Mouse (Mus musculus): ENCODE results near the gene Gm13212. TPM values are rescaled to one million over a fixed set of nuclear protein-coding genes. Genes with fewer than 3 reads are reported as not detected.
"Not testable (repeated sequence)": the region's sequence is repeated elsewhere in the genome, so short reads cannot be mapped to it uniquely, and the experiment has no call there.

The Gm13212 gene
- polyA plus RNA-seq, 1 experiment from 2014 or later: 1.5 TPM

DNA sequence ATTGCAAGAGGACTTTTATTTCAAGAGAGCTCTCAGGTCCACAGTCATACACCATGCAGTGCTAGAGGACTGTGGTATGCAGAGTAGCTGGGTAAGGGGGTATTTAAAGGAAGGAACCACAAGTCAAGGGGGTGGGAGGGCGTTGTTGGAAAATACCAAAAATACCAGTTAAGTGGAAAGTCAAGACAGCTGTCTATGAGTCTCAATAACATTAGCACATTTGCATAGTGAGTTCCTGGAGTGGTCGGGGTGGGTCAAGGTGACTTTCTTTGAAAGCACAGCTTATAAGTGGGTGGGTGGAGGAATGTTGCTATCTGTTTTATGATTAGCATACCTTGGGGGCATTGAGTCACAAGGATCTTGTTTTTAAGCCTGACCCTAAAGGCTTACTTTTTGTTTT, 1.1 kb downstream of the Gm13212 start:
- WGBS: 78% methylated on average over 2 of the region's 2 CpGs
- not testable (repeated sequence) for H3K9me3 ChIP-seq; H3K9ac ChIP-seq (replicated peaks); H3K27ac ChIP-seq; ATAC-seq (ENCODE audit: insufficient number of reproducible peaks, insufficient read depth, low FRiP score, low TSS enrichment, low read depth); H3K4me1 ChIP-seq (replicated peaks); H3K36me3 ChIP-seq; H3K27me3 ChIP-seq; H3K4me2 ChIP-seq; H3K4me3 ChIP-seq (replicated peaks)

- H3K9ac ChIP-seq (replicated peaks); H3K4me3 ChIP-seq (replicated peaks); H3K4me2 ChIP-seq; H3K9me3 ChIP-seq; H3K27ac ChIP-seq; ATAC-seq (ENCODE audit: insufficient number of reproducible peaks, insufficient read depth, low FRiP score, low TSS enrichment, low read depth); H3K36me3 ChIP-seq; H3K4me1 ChIP-seq (replicated peaks); H3K27me3 ChIP-seq: not testable (repeated sequence)
- WGBS: 71% methylated on average over 1 of the region's 1 CpGs
These were observed 9.2 kb downstream of the Gm13212 start for GRCm38 (mm10) chr4:145594183-145594582.

GRCm38 (mm10) chr4:145594798-145595197, 9.8 kb downstream of the Gm13212 start:
- H3K4me2 ChIP-seq; ATAC-seq (ENCODE audit: insufficient number of reproducible peaks, insufficient read depth, low FRiP score, low TSS enrichment, low read depth); H3K9ac ChIP-seq (replicated peaks); H3K36me3 ChIP-seq; H3K27ac ChIP-seq; H3K27me3 ChIP-seq; H3K9me3 ChIP-seq; H3K4me3 ChIP-seq (replicated peaks); H3K4me1 ChIP-seq (replicated peaks): not testable (repeated sequence)
- 87% methylated on average over 4 of the region's 4 CpGs for WGBS

DNA sequence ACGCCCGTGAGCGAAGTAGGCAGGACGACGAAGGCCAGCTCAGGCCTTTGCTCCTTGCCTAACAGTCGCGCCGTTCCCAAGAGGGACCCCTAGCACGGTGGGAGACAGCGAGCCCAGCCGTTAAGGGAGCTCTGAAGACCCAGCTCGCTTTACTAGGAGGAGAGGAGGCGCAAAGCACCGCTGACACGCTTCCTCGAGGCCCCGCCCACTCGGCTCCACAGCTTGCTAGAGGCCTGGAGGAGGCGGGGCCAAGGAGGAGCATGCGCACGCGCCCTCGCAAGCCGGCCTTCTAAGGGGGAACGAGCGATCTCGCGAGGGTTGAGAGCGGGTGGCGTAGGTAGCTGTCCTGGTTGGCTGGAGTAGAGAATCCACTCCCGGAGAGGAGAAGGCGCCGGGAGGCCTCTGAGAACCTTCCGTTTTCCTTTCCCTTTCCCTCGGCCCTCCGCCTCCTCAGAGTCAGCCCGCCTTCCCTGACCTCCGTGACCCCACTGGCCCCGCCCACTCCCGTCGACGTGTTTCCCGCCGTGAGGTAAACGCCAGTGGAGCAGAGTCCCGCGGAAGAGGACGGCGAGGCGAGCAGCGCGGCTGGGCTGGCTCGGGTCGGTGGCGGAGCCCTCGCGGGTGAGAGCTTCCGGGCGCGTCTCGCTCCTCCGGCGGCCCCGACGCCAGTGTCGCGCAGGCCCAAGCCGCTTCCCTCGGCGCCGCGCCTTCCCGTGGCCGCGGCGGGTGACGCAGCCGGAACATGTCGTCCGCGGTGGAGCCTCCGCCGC, 55.6 kb downstream of the Gm13212 start:
- not testable (repeated sequence) for H3K9me3 ChIP-seq; H3K27me3 ChIP-seq; H3K4me1 ChIP-seq (replicated peaks); H3K36me3 ChIP-seq; H3K27ac ChIP-seq; H3K9ac ChIP-seq (replicated peaks); ATAC-seq (ENCODE audit: insufficient number of reproducible peaks, insufficient read depth, low FRiP score, low TSS enrichment, low read depth)
- H3K4me3 ChIP-seq (replicated peaks): peak overlapping the region; percentile 18; the same call in 1 of the 2 replicates
- H3K4me2 ChIP-seq: peak overlapping the region; percentile 26
- WGBS: 20% methylated on average over 83 of the region's 83 CpGs

GRCm38 (mm10) chr4:145670385-145670784, 85.4 kb downstream of the Gm13212 start, which contains the start of gene Zfp980:
Gene Zfp980 (plus strand): TSS chr4:145670685.
- not testable (repeated sequence) for H3K36me3 ChIP-seq; H3K27ac ChIP-seq; H3K4me1 ChIP-seq (replicated peaks); H3K4me3 ChIP-seq (replicated peaks); H3K27me3 ChIP-seq; ATAC-seq (ENCODE audit: insufficient number of reproducible peaks, insufficient read depth, low FRiP score, low TSS enrichment, low read depth); H3K9me3 ChIP-seq; H3K9ac ChIP-seq (replicated peaks); H3K4me2 ChIP-seq
- WGBS: 81% methylated on average over 3 of the region's 3 CpGs

GRCm38 (mm10) chr4:145674286-145674780, 89.4 kb downstream of the Gm13212 start:
- H3K4me1 ChIP-seq (replicated peaks); H3K36me3 ChIP-seq; H3K27ac ChIP-seq; H3K4me3 ChIP-seq (replicated peaks); H3K9ac ChIP-seq (replicated peaks); H3K9me3 ChIP-seq; H3K4me2 ChIP-seq; H3K27me3 ChIP-seq; ATAC-seq (ENCODE audit: insufficient number of reproducible peaks, insufficient read depth, low FRiP score, low TSS enrichment, low read depth): not testable (repeated sequence)
- WGBS: 66% methylated on average over 2 of the region's 2 CpGs

Other genes with a start within 250 kb of the Gm13212 start
- gene Zfp990, start 74.4 kb upstream of the Gm13212 start, polyA plus RNA-seq (2016; fragmentation: Nextera tagmentation; extraction: Ambion mirVana): 0.18 and 0.19 TPM in 2 replicates
- not detected in 2 replicates for gene Zfp980, start 85.5 kb downstream of the Gm13212 start, polyA plus RNA-seq (2016; fragmentation: Nextera tagmentation; extraction: Ambion mirVana)